Mouse (Mus musculus) subcutaneous adipose tissue, adult 2 months (tissue): Measurements from ENCODE around the gene Ylpm1. TPM values are rescaled to one million over a fixed set of nuclear protein-coding genes. Genes with fewer than 3 reads are reported as not detected.

Experiments used
- polyA plus RNA-seq: library from polyadenylated mRNA; depleted of rRNA; stranded (reverse); fragments of >200 nt; gene quantifications from 2 replicates; pipeline ENCODE4 v1.2.3, GENCODE M21; 2012; ENCODE audit warnings: low replicate concordance; rRNA removed

The Ylpm1 gene
- 8.2 and 19.3 TPM in 2 replicates for polyA plus RNA-seq

DNA sequence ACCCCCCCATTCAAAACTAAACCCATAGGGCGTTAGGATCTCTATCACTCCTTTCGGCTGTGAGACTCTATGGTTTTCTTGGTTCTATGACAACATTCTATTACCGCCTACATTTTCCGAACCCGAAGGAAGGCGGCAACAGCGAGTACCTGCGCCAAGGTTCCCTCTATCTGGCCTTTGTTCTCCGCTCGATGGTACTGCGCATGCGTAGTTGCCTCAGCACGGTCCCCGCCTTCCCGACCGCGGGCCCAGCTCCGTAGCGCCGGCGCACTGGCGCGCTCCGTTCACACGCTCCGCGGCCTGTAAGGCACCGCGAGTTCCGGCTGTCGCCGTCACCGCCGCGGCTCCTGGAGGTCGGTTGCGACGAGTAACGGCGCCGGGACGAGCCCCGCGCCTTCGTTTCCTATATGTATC, at the start of gene Ylpm1:
Gene Ylpm1, plus strand, starts transcription at position 239 of the 414 bp plus-strand sequence.

DNA sequence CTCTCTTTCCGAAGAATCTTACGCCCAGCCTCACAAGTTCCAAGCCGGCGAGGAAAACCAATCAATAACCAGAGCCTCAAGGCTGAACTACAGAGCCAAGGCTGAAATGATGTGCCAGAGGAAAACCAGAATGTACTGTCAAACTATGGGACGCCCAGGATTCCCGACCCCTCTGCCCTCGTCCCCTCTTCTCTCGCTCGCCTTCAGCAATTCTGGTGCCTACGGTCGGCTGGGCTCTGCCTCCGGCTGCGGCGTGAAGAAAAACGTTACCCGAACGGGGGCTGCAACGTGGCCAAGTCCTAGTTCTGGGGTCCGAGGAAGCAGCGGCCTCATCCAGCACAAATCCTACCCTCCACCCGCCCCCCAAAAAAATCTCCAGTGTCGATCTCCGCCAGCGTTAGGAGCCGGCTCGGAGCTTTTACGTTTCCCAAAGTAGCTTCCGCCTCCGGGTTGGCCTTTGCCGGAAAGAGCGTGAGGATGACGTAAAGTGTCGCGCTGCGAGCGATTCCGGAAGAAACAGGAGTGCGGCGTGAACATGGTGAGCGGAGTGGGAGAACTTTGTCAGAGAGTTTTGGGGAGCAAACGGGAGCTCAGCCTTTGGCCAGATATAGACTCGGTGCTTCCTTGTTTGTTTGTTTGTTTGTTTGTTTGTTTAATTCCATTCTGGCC, 25.6 kb upstream of the Ylpm1 start, which contains the start of the genes Fcf1 and Arel1:
Gene Fcf1, plus strand, starts transcription at position 470 of the 669 bp plus-strand sequence.
Gene Arel1, minus strand, starts transcription at position 473 of the 669 bp plus-strand sequence.

DNA sequence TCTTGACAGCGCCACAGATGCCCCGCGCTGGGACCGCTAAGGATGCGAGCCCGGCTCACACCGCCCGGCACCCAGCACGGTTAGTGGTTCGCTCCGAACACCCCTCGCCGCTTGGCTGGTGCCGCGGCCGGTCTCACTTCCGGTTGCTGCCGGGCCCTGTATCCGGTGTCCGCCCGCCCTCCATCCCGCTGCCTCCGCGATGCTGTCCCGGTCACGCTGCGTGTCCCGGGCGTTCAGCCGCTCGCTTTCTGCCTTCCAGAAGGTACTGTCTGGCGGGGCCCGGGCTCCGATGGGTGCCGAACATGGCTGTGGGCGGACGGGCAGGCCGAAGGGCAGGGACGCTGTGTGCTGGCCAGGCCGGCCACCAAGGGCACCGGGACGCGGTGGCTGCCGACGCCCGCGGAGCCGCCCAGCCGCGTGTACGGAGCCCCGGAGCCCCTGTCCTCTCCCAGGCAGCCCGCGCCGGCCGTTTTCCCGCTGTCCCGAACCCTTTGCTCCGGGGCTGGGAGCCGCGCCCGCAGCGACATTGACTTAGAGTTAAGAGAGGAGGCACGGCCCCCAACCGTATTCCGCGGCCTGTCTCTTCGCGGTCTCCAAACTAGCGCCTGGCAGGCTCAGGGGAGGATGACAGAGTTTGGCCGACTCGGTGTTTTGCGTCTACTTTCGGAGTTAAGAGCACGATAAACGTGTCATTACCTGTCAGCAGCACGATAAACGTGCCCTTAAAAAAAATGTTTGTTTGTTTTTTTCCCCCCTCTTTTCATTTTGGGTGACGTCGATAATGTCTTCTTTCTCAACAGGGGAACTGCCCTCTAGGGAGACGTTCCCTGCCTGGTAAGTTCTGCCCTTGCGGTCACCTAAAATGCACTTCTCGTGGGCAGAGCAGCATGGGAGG, 114.8 kb downstream of the Ylpm1 start, which contains the start of the genes Prox2 and Dlst:
Gene Prox2, minus strand, starts transcription at position 62 of the 895 bp plus-strand sequence.
Gene Dlst, plus strand, starts transcription at position 136 of the 895 bp plus-strand sequence.

Other genes with a start within 250 kb of the Ylpm1 start
- gene Npc2, start 223.2 kb upstream of the Ylpm1 start, polyA plus RNA-seq = 273 and 604 TPM in 2 replicates
- 76.5 and 154 TPM in 2 replicates for gene Isca2, start 223.1 kb upstream of the Ylpm1 start, polyA plus RNA-seq
- 7.3 and 14.6 TPM in 2 replicates for gene Ltbp2, start 119.8 kb upstream of the Ylpm1 start, polyA plus RNA-seq
- 67.1 and 71.7 TPM in 2 replicates for gene Fcf1, start 25.4 kb upstream of the Ylpm1 start, polyA plus RNA-seq
- gene Arel1, start 25.4 kb upstream of the Ylpm1 start, polyA plus RNA-seq = 30.2 and 32.4 TPM in 2 replicates
- gene Prox2, start 114.4 kb downstream of the Ylpm1 start, polyA plus RNA-seq = 3.9 and 4.6 TPM in 2 replicates
- gene Dlst, start 114.5 kb downstream of the Ylpm1 start, polyA plus RNA-seq = 169 and 208 TPM in 2 replicates
- 2.2 and 5.1 TPM in 2 replicates for gene Rps6kl1, start 154.9 kb downstream of the Ylpm1 start, polyA plus RNA-seq
- 3.5 and 4.5 TPM in 2 replicates for gene Pgf, start 181.5 kb downstream of the Ylpm1 start, polyA plus RNA-seq
- 94.5 and 97.0 TPM in 2 replicates for gene Eif2b2, start 223.2 kb downstream of the Ylpm1 start, polyA plus RNA-seq